Mouse (Mus musculus) embryonic stem cell, embryonic (primary cell): Measurements from ENCODE around the gene Cyp2d11.
"Not testable (repeated sequence)": the region's sequence is repeated elsewhere in the genome, so short reads cannot be mapped to it uniquely, and the experiment has no call there.

Experiments used
- CTCF ChIA-PET, 4 experiments: fragments of 300-600 bp in 2 of 4; fragments of 350-600 bp in 2 of 4; sonication (Branson Sonifier 250); formaldehyde crosslinking; loops; one replicate each; lab custom pipeline; 2022; ENCODE audit warnings: inconsistent platforms in 2 of 4; lab: Charles Lee
- POLR2A ChIA-PET, 4 experiments: fragments of 300-600 bp in 2 of 4; fragments of 350-600 bp in 2 of 4; sonication (Branson Sonifier 250); formaldehyde crosslinking; loops; one replicate each; lab custom pipeline; 2022; ENCODE audit warnings: antibody characterized with exemption in 4 of 4, inconsistent platforms in 1 of 4; lab: Charles Lee

Cyp2d11 gene

GRCm38 (mm10) chr15:82393922-82394321 lies at the start of gene Cyp2d11:
Gene Cyp2d11, minus strand, starts transcription at chr15:82394022.
- POLR2A ChIA-PET, CTCF ChIA-PET: not testable (repeated sequence)

- ChIA-PET POLR2A (no interaction called here), CTCF (interaction anchor here in 1 of 4 experiments (1.1 kb wide), 1 partner anchor 22 kb away, joined by 3 read pairs; no protein-coding TSS in a partner anchor)
These were observed 44.3 kb upstream of the Cyp2d11 start for GRCm38 (mm10) chr15:82437975-82438617.

- ChIA-PET CTCF (interaction anchor here in 1 of 4 experiments (0.6 kb wide), 1 partner anchor 636 kb away, joined by 5 read pairs; no protein-coding TSS in a partner anchor), POLR2A (no interaction called here)
These were observed 41.8 kb upstream of the Cyp2d11 start for GRCm38 (mm10) chr15:82435606-82436005.

GRCm38 (mm10) chr15:82435011-82435410 lies 41.2 kb upstream of the Cyp2d11 start:
- ChIA-PET POLR2A (interaction anchor here in 1 of 4 experiments (0.6 kb wide), 1 partner anchor 1138 kb away, joined by 3 read pairs; no protein-coding TSS in a partner anchor), CTCF (interaction anchor here in 1 of 4 experiments (0.6 kb wide), 1 partner anchor 637 kb away, joined by 5 read pairs; no protein-coding TSS in a partner anchor)

- ChIA-PET POLR2A (interaction anchor here in 1 of 4 experiments (0.6 to 0.9 kb wide), 2 partner anchors 8 to 1139 kb away, joined by 3 read pairs; no protein-coding TSS in a partner anchor), CTCF (no interaction called here)
These were observed 40.7 kb upstream of the Cyp2d11 start for GRCm38 (mm10) chr15:82434541-82434940.

GRCm38 (mm10) chr15:82433621-82434020 lies 39.8 kb upstream of the Cyp2d11 start:
- CTCF ChIA-PET: no interaction called here
- POLR2A ChIA-PET: interaction anchor here in 1 of 4 experiments (0.9 kb wide), 1 partner anchor 9 kb away, joined by 3 read pairs; no protein-coding TSS in a partner anchor

GRCm38 (mm10) chr15:82433137-82433536 lies 39.3 kb upstream of the Cyp2d11 start, which contains the start of gene Cyp2d9:
Gene Cyp2d9, plus strand, starts transcription at chr15:82433437.
- CTCF ChIA-PET: no interaction called here

GRCm38 (mm10) chr15:82423471-82423870 lies 29.6 kb upstream of the Cyp2d11 start:
- CTCF ChIA-PET: no interaction called here

More at GRCm38 (mm10) chr15:82433137-82433536, 39.3 kb upstream of the Cyp2d11 start, which contains the start of gene Cyp2d9:
- POLR2A ChIA-PET: no interaction called here

GRCm38 (mm10) chr15:82422935-82423334 lies 29.1 kb upstream of the Cyp2d11 start:
- POLR2A ChIA-PET: no interaction called here
- CTCF ChIA-PET: interaction anchor here in 1 of 4 experiments (0.6 kb wide), 1 partner anchor 857 kb away, joined by 3 read pairs; no protein-coding TSS in a partner anchor

More at GRCm38 (mm10) chr15:82423471-82423870, 29.6 kb upstream of the Cyp2d11 start:
- POLR2A ChIA-PET: no interaction called here

- POLR2A ChIA-PET: interaction anchor here in 1 of 4 experiments (1.9 kb wide), 1 partner anchor 72 kb away, joined by 8 read pairs; no protein-coding TSS in a partner anchor
- CTCF ChIA-PET: interaction anchor here in 2 of 4 experiments (0.7 to 2.2 kb wide), 4 partner anchors 64 to 653 kb away, joined by 3 to 5 read pairs (median 4); partner anchors contain the start of gene Ndufa6 (in 1 of the 2)
These were observed 24.8 kb upstream of the Cyp2d11 start for GRCm38 (mm10) chr15:82418616-82419015.

- ChIA-PET CTCF (interaction anchor here (0.5 to 2.2 kb wide), 26 partner anchors 17 to 899 kb away, joined by 3 to 10 read pairs (median 4); partner anchors contain the start of genes Ndufa6 (in 3 of the 4), Cyp2d22 (in 1 of the 4), Sept3 (in 1 of the 4) and Wbp2nl (in 1 of the 4)), POLR2A (interaction anchor here in 3 of 4 experiments (0.6 to 1.9 kb wide), 9 partner anchors 62 to 733 kb away, joined by 3 to 8 read pairs (median 3); partner anchors contain the start of genes Sept3 (in 1 of the 3) and Wbp2nl (in 1 of the 3))
These were observed 23.3 kb upstream of the Cyp2d11 start for GRCm38 (mm10) chr15:82416797-82417789.

GRCm38 (mm10) chr15:82407536-82407935 lies 13.7 kb upstream of the Cyp2d11 start:
- ChIA-PET POLR2A (no interaction called here), CTCF (no interaction called here)

- POLR2A ChIA-PET: no interaction called here
- CTCF ChIA-PET: no interaction called here
These were observed 13.2 kb upstream of the Cyp2d11 start, which contains the start of gene Cyp2d10 for GRCm38 (mm10) chr15:82406981-82407380. Gene Cyp2d10, minus strand, starts transcription at chr15:82407195.

- ChIA-PET CTCF (no interaction called here), POLR2A (no interaction called here)
These were observed 10.3 kb upstream of the Cyp2d11 start for GRCm38 (mm10) chr15:82404163-82404562.

GRCm38 (mm10) chr15:82403606-82404005 lies 9.8 kb upstream of the Cyp2d11 start:
- ChIA-PET POLR2A (no interaction called here), CTCF (no interaction called here)

- ChIA-PET CTCF (no interaction called here), POLR2A (no interaction called here)
These were observed 8.9 kb upstream of the Cyp2d11 start for GRCm38 (mm10) chr15:82402741-82403140.

GRCm38 (mm10) chr15:82402106-82402505 lies 8.3 kb upstream of the Cyp2d11 start:
- POLR2A ChIA-PET: no interaction called here

GRCm38 (mm10) chr15:82401516-82401915 lies 7.7 kb upstream of the Cyp2d11 start:
- ChIA-PET POLR2A (no interaction called here), CTCF (interaction anchor here in 1 of 4 experiments (0.6 kb wide), 1 partner anchor 131 kb away, joined by 3 read pairs; no protein-coding TSS in a partner anchor)

More at GRCm38 (mm10) chr15:82402106-82402505, 8.3 kb upstream of the Cyp2d11 start:
- CTCF ChIA-PET: no interaction called here
